Mouse (Mus musculus) neural tube, embryonic 14.5 days (tissue): ENCODE measurements at regions not wholly inside any gene's neighbourhood (a gene's known extent, or its start where the extent isn't known, plus 50 kb on each side); places are given as distances from the start of the nearest gene placed in this dataset.
A peak's percentile ranks its signal among the peaks of the same experiment; 100 is the strongest.
"Not testable (repeated sequence)": the region's sequence is repeated elsewhere in the genome, so short reads cannot be mapped to it uniquely, and the experiment has no call there.

Experiments used
- ATAC-seq: fragments of 200-750 bp; cut with Nextera tagmentation; 2 replicates; pipeline ENCODE4 v1.8.0; 2017; ENCODE audit warnings: low read depth, mild to moderate bottlenecking, moderate TSS enrichment, moderate library complexity
- H3K27ac ChIP-seq: fragments of 300-500 bp; sonication (generic); 2 replicates; pipeline ENCODE4 v1.5.1; 2014; ENCODE audit warnings: low read depth, mild to moderate bottlenecking, control low read depth, low read length, moderate library complexity, mixed read lengths
- H3K27me3 ChIP-seq: fragments of 300-500 bp; sonication (generic); 2 replicates; pipeline ENCODE4 v1.6.1; 2014; ENCODE audit warnings: low read length; ENCODE audit not compliant: control insufficient read depth, insufficient read depth
- H3K36me3 ChIP-seq: fragments of 300-500 bp; sonication (generic); 2 replicates; pipeline ENCODE4 v1.6.1; 2014; ENCODE audit warnings: low read length, mixed read lengths; ENCODE audit not compliant: control insufficient read depth, insufficient read depth
- H3K4me1 ChIP-seq: fragments of 300-500 bp; sonication (generic); 2 replicates; pipeline ENCODE4 v1.6.1; 2014; ENCODE audit warnings: low read length; ENCODE audit not compliant: control insufficient read depth, insufficient read depth
- H3K4me2 ChIP-seq: fragments of 300-500 bp; sonication (generic); 2 replicates; pipeline ENCODE4 v1.6.1; 2014; ENCODE audit warnings: mild to moderate bottlenecking, low read depth, low read length, control low read depth
- H3K4me3 ChIP-seq: fragments of 300-500 bp; sonication (generic); 2 replicates; pipeline ENCODE4 v1.5.1; 2014; ENCODE audit warnings: low read depth, low read length, control low read depth, mixed read lengths
- H3K9ac ChIP-seq: fragments of 300-500 bp; sonication (generic); replicated peaks from 2 replicates; pipeline ENCODE4 v1.6.1; 2014; ENCODE audit warnings: low read depth, mild to moderate bottlenecking, control low read depth, low read length, mixed read lengths
- H3K9me3 ChIP-seq: fragments of 300-500 bp; sonication (generic); 2 replicates; pipeline ENCODE4 v1.6.1; 2016; ENCODE audit warnings: low read length; ENCODE audit not compliant: control insufficient read depth
- WGBS: fragments of 180-500 bp; shearing (Covaris S2); extraction: QIAGEN DNeasy Blood & Tissue Kit; methylation state at CpG from one replicate; pipeline ENCODE4 v1.1.7; 2014; 5-methylcytosine and 5-hydroxymethylcytosine counted together

- not testable (repeated sequence) for H3K36me3 ChIP-seq, H3K27me3 ChIP-seq, H3K27ac ChIP-seq, ATAC-seq, H3K4me1 ChIP-seq, H3K9me3 ChIP-seq, H3K4me3 ChIP-seq, H3K9ac ChIP-seq, H3K4me2 ChIP-seq
- WGBS = 100% methylated on average over 1 of the region's 1 CpGs
Measured at GRCm38 (mm10) chr1:64376426-64376825, 156.0 kb upstream of the Creb1 start.

GRCm38 (mm10) chr1:64374286-64375071, 158.0 kb upstream of the Creb1 start:
- Histone ChIP-seq H3K9me3 (no peaks in the 10 kb centered on the region), H3K4me3 (no peak overlapping the region), H3K4me1 (no peaks in the 10 kb centered on the region), H3K4me2 (no peak overlapping the region), H3K9ac (no peak overlapping the region), H3K27ac (no peak overlapping the region), H3K36me3 (no peaks in the 10 kb centered on the region), H3K27me3 (no peaks in the 10 kb centered on the region)
- no peak for ATAC-seq
- WGBS = 79% methylated on average over 13 of the region's 13 CpGs

GRCm38 (mm10) chr1:64364095-64364494, 168.3 kb upstream of the Creb1 start:
- no peak overlapping the region for H3K4me3 ChIP-seq
- no peaks in the 10 kb centered on the region for H3K27me3 ChIP-seq
- ATAC-seq = no peak
- H3K9me3 ChIP-seq = no peaks in the 10 kb centered on the region
- H3K9ac ChIP-seq = no peak overlapping the region
- H3K4me2 ChIP-seq = no peak overlapping the region
- no peak overlapping the region for H3K27ac ChIP-seq
- no peaks in the 10 kb centered on the region for H3K36me3 ChIP-seq
- no peaks in the 10 kb centered on the region; the same call in 1 of the 2 replicates for H3K4me1 ChIP-seq
- 95% methylated on average over 1 of the region's 1 CpGs for WGBS

- Histone ChIP-seq H3K9ac (no peak overlapping the region), H3K4me1 (no peaks in the 10 kb centered on the region; the same call in 1 of the 2 replicates), H3K4me2 (no peak overlapping the region), H3K9me3 (no peaks in the 10 kb centered on the region), H3K27ac (no peak overlapping the region), H3K36me3 (no peaks in the 10 kb centered on the region), H3K27me3 (no peaks in the 10 kb centered on the region), H3K4me3 (no peak overlapping the region)
- 60% methylated on average over 4 of the region's 4 CpGs for WGBS
- ATAC-seq = no peak
Measured at GRCm38 (mm10) chr1:64361959-64362638, 170.3 kb upstream of the Creb1 start.

- ATAC-seq = no peak
- no peak overlapping the region for H3K4me3 ChIP-seq
Measured at GRCm38 (mm10) chr1:64343268-64343667, 189.2 kb upstream of the Creb1 start.

GRCm38 (mm10) chr1:64341596-64341995, 190.8 kb upstream of the Creb1 start:
- Histone ChIP-seq H3K27me3 (no peaks in the 10 kb centered on the region), H3K9me3 (no peaks in the 10 kb centered on the region), H3K27ac (no peak overlapping the region), H3K9ac (no peak overlapping the region), H3K4me1 (peaks cover 13% of the 10 kb centered on the region; the same call in 1 of the 2 replicates), H3K4me3 (no peak overlapping the region), H3K4me2 (no peak overlapping the region), H3K36me3 (no peaks in the 10 kb centered on the region)
- WGBS = 82% methylated on average over 6 of the region's 6 CpGs
- ATAC-seq = no peak

More at GRCm38 (mm10) chr1:64343268-64343667, 189.2 kb upstream of the Creb1 start:
- Histone ChIP-seq H3K4me2 (no peak overlapping the region), H3K9ac (no peak overlapping the region), H3K36me3 (no peaks in the 10 kb centered on the region), H3K27ac (no peak overlapping the region), H3K9me3 (no peaks in the 10 kb centered on the region), H3K27me3 (no peaks in the 10 kb centered on the region), H3K4me1 (peaks cover 4% of the 10 kb centered on the region; the same call in 1 of the 2 replicates)
- WGBS = 77% methylated on average over 3 of the region's 3 CpGs

GRCm38 (mm10) chr1:64338575-64338961, 193.9 kb upstream of the Creb1 start:
- Histone ChIP-seq H3K9ac (no peak overlapping the region), H3K9me3 (no peaks in the 10 kb centered on the region), H3K4me3 (no peak overlapping the region), H3K27me3 (no peaks in the 10 kb centered on the region), H3K4me1 (peaks cover 13% of the 10 kb centered on the region; the same call in 1 of the 2 replicates), H3K27ac (no peak overlapping the region), H3K36me3 (no peaks in the 10 kb centered on the region), H3K4me2 (peak overlapping the region; percentile 35; the same call in 1 of the 2 replicates)
- no peak for ATAC-seq
- WGBS = 32% methylated on average over 9 of the region's 9 CpGs

GRCm38 (mm10) chr1:64337619-64338574, 194.5 kb upstream of the Creb1 start:
- Histone ChIP-seq H3K4me2 (peak overlapping the region; percentile 35; the same call in 1 of the 2 replicates), H3K4me1 (peaks cover 13% of the 10 kb centered on the region; the same call in 1 of the 2 replicates), H3K4me3 (no peak overlapping the region), H3K27me3 (no peaks in the 10 kb centered on the region), H3K27ac (no peak overlapping the region), H3K9ac (no peak overlapping the region), H3K36me3 (no peaks in the 10 kb centered on the region), H3K9me3 (no peaks in the 10 kb centered on the region)
- 0 out of 2 replicates have a peak, but pooled peaks have one; percentile 58 for ATAC-seq
- WGBS = 30% methylated on average over 25 of the region's 25 CpGs
